Mouse (Mus musculus) hindbrain, postnatal 0 days (tissue): ENCODE results near the gene Arhgdib. TPM values are rescaled to one million over a fixed set of nuclear protein-coding genes. Genes with fewer than 3 reads are reported as not detected.

Source experiments
- ATAC-seq: fragments of 200-750 bp; cut with Nextera tagmentation; 2 replicates; pipeline ENCODE4 v1.8.0; 2017; ENCODE audit warnings: mild to moderate bottlenecking, moderate TSS enrichment, moderate library complexity
- DNase-seq: peaks from one replicate; pipeline ENCODE4 v3.0.0-alpha.2; 2015; ENCODE audit warnings: low spot score
- H3K27ac ChIP-seq: fragments of 300-500 bp; sonication (generic); 2 replicates; pipeline ENCODE4 v1.5.1; 2014; ENCODE audit warnings: mild to moderate bottlenecking
- H3K27me3 ChIP-seq: fragments of 300-500 bp; sonication (generic); 2 replicates; pipeline ENCODE4 v1.6.1; 2014; ENCODE audit warnings: low read length, mixed read lengths; ENCODE audit not compliant: insufficient read depth
- H3K36me3 ChIP-seq: fragments of 300-500 bp; sonication (generic); 2 replicates; pipeline ENCODE4 v1.6.1; 2014; ENCODE audit warnings: low read length, mixed read lengths; ENCODE audit not compliant: insufficient read depth
- H3K4me1 ChIP-seq: fragments of 300-500 bp; sonication (generic); 2 replicates; pipeline ENCODE4 v1.6.1; 2014; ENCODE audit warnings: antibody characterized with exemption, low read length, mixed read lengths; ENCODE audit not compliant: insufficient read depth
- H3K4me2 ChIP-seq: fragments of 300-500 bp; sonication (generic); 2 replicates; pipeline ENCODE4 v1.6.1; 2014; ENCODE audit warnings: low read depth, mild to moderate bottlenecking, low read length, moderate library complexity, mixed read lengths
- H3K4me3 ChIP-seq: fragments of 300-500 bp; sonication (generic); 2 replicates; pipeline ENCODE4 v1.5.1; 2014; ENCODE audit warnings: low read length
- H3K9ac ChIP-seq: fragments of 300-500 bp; sonication (generic); replicated peaks from 2 replicates; pipeline ENCODE4 v1.6.1; 2014; ENCODE audit warnings: mild to moderate bottlenecking, low read length, moderate library complexity, mixed read lengths
- H3K9me3 ChIP-seq: fragments of 300-500 bp; sonication (generic); 2 replicates; pipeline ENCODE4 v1.6.1; 2016; ENCODE audit warnings: low read length, mixed read lengths
- CTCF ChIP-seq: IDR thresholded peaks from 2 replicates; pipeline ENCODE4 v1.5.1; 2016; ENCODE audit warnings: antibody characterized with exemption, control low read depth, low read depth
- WGBS: fragments of 180-500 bp; shearing (Covaris S2); extraction: QIAGEN DNeasy Blood & Tissue Kit; methylation state at CpG from one replicate; pipeline ENCODE4 v1.1.7; 2014; 5-methylcytosine and 5-hydroxymethylcytosine counted together
- polyA plus RNA-seq: library from polyadenylated mRNA; unstranded; fragments of >200 nt; fragmentation: Nextera tagmentation; extraction: Ambion mirVana; gene quantifications from 2 replicates; pipeline ENCODE4 v1.2.1, GENCODE M21; 2015
- total RNA-seq: library from RNA; depleted of rRNA; stranded (reverse); fragments of >200 nt; gene quantifications from 2 replicates; pipeline ENCODE4 v1.2.3, GENCODE M21; 2014

Arhgdib gene
- total and polyA plus RNA-seq, 2 experiments from 2014 or later = 7.2 to 18.8 TPM

- TF ChIP-seq CTCF = no peak
- DNase-seq = peak; percentile 46
- WGBS = 54% methylated on average over 3 of the region's 3 CpGs
- Histone ChIP-seq H3K4me3 (no peak overlapping the region), H3K27me3 (no peaks in the 10 kb centered on the region), H3K36me3 (no peaks in the 10 kb centered on the region), H3K4me1 (no peaks in the 10 kb centered on the region), H3K27ac (no peak overlapping the region), H3K9ac (no peak overlapping the region), H3K4me2 (no peak overlapping the region), H3K9me3 (no peaks in the 10 kb centered on the region)
- no peak for ATAC-seq
These were observed 6.5 kb downstream of the Arhgdib start for GRCm38 (mm10) chr6:136935233-136935632.

GRCm38 (mm10) chr6:136934068-136934467 is 7.6 kb downstream of the Arhgdib start:
- 72% methylated on average over 7 of the region's 7 CpGs for WGBS
- no peak for DNase-seq
- no peak for TF ChIP-seq CTCF
- no peak overlapping the region for H3K27ac ChIP-seq
- no peak for ATAC-seq
- H3K4me3 ChIP-seq = no peak overlapping the region
- H3K9me3 ChIP-seq = no peaks in the 10 kb centered on the region
- no peak overlapping the region for H3K9ac ChIP-seq
- H3K27me3 ChIP-seq = no peaks in the 10 kb centered on the region
- no peaks in the 10 kb centered on the region for H3K36me3 ChIP-seq
- no peak overlapping the region for H3K4me2 ChIP-seq
- no peaks in the 10 kb centered on the region for H3K4me1 ChIP-seq

DNA sequence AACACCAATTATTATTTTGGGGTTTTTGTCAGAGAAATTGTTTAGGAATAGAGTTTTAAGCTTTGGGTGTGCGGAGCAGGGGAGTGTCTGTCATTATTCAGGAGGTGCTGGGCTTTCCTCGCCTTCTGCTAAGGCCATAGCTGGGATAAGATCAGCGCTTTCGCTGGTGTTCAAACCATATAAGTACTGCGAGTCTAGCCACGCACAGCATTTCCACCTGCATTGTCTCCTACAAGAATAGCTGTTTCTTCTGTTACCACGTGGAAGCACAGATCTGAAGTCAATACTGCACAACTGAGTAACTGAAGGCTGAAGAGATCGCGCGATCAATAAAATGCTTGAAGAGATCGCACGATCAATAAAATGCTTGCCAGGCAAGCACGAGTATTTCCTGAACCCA is 10.5 kb downstream of the Arhgdib start:
- WGBS = 87% methylated on average over 13 of the region's 13 CpGs
- ATAC-seq (no peak), DNase-seq (no peak)
- no peak overlapping the region for H3K27ac ChIP-seq
- no peak overlapping the region for H3K9ac ChIP-seq
- no peak overlapping the region for H3K4me3 ChIP-seq
- no peak for TF ChIP-seq CTCF
- no peaks in the 10 kb centered on the region for H3K27me3 ChIP-seq
- H3K4me2 ChIP-seq = no peak overlapping the region
- H3K9me3 ChIP-seq = no peaks in the 10 kb centered on the region
- H3K36me3 ChIP-seq = no peaks in the 10 kb centered on the region
- H3K4me1 ChIP-seq = no peaks in the 10 kb centered on the region

GRCm38 (mm10) chr6:136930677-136931076 is 11.0 kb downstream of the Arhgdib start:
- H3K4me2 ChIP-seq = no peak overlapping the region
- no peak overlapping the region for H3K9ac ChIP-seq
- H3K4me3 ChIP-seq = no peak overlapping the region
- H3K9me3 ChIP-seq = no peaks in the 10 kb centered on the region
- TF ChIP-seq CTCF = no peak
- no peak for ATAC-seq
- DNase-seq = no peak
- no peaks in the 10 kb centered on the region for H3K27me3 ChIP-seq
- H3K27ac ChIP-seq = no peak overlapping the region
- 63% methylated on average over 12 of the region's 12 CpGs for WGBS
- H3K4me1 ChIP-seq = no peaks in the 10 kb centered on the region
- no peaks in the 10 kb centered on the region for H3K36me3 ChIP-seq

DNA sequence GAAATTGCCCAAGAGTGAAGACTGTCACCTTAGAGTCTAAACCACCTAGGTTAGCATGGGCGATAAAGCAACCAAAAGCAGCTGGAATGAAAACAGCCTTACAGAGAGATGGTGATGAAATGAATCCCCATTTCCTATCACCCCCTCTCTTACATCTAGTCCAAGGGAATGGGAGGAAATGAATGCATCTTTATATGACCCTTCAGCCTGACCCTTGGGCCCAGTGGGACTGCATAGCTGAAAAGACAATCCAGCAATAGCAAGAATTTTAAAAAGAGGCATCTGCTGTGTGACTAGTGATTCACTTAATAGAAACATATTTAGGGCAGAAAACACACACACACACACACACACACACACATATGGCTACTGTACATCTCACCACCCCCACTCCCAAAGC is 14.1 kb downstream of the Arhgdib start:
- no peak overlapping the region for H3K27ac ChIP-seq
- H3K4me1 ChIP-seq = no peaks in the 10 kb centered on the region
- no peak overlapping the region for H3K4me3 ChIP-seq
- DNase-seq = no peak
- TF ChIP-seq CTCF = no peak
- H3K27me3 ChIP-seq = no peaks in the 10 kb centered on the region
- no peak overlapping the region for H3K4me2 ChIP-seq
- H3K9ac ChIP-seq = no peak overlapping the region
- H3K9me3 ChIP-seq = no peaks in the 10 kb centered on the region
- 83% methylated on average over 1 of the region's 1 CpGs for WGBS
- H3K36me3 ChIP-seq = no peaks in the 10 kb centered on the region
- ATAC-seq = no peak

GRCm38 (mm10) chr6:136925049-136925448 is 16.6 kb downstream of the Arhgdib start:
- Histone ChIP-seq H3K4me3 (no peak overlapping the region), H3K4me2 (no peak overlapping the region), H3K9ac (no peak overlapping the region), H3K27me3 (no peaks in the 10 kb centered on the region), H3K27ac (no peak overlapping the region), H3K9me3 (no peaks in the 10 kb centered on the region), H3K36me3 (no peaks in the 10 kb centered on the region), H3K4me1 (no peaks in the 10 kb centered on the region)
- no peak for ATAC-seq
- DNase-seq = no peak
- TF ChIP-seq CTCF = no peak
- WGBS = 77% methylated on average over 8 of the region's 8 CpGs

GRCm38 (mm10) chr6:136923532-136923931 is 18.2 kb downstream of the Arhgdib start, which contains the start of gene Pde6h:
Gene Pde6h (plus strand): TSS chr6:136923832.
- H3K27me3 ChIP-seq = no peaks in the 10 kb centered on the region
- no peak within 1 kb of the TSS for H3K4me2 ChIP-seq
- H3K4me1 ChIP-seq = no peaks in the 10 kb centered on the region
- H3K27ac ChIP-seq = no peak within 1 kb of the TSS
- no peaks in the 10 kb centered on the region for H3K36me3 ChIP-seq
- H3K9me3 ChIP-seq = no peaks in the 10 kb centered on the region
- TF ChIP-seq CTCF = no peak
- no peak for ATAC-seq
- no peak within 1 kb of the TSS for H3K4me3 ChIP-seq
- DNase-seq = no peak
- H3K9ac ChIP-seq = no peak within 1 kb of the TSS
- WGBS = 80% methylated on average over 8 of the region's 8 CpGs
